Mouse (Mus musculus) embryonic fibroblast, embryonic 13.5 days (primary cell): ENCODE results near the gene Dclk3. TPM values are rescaled to one million over a fixed set of nuclear protein-coding genes. Genes with fewer than 3 reads are reported as not detected.

Experiments used
- H3K27ac ChIP-seq: 2 replicates; pipeline ENCODE4 v1.5.1; 2012; ENCODE audit warnings: low read length, control low read depth, inconsistent platforms; ENCODE audit not compliant: insufficient read depth
- H3K4me1 ChIP-seq: 2 replicates; pipeline ENCODE4 v1.6.1; 2011; ENCODE audit warnings: low read length; ENCODE audit not compliant: control insufficient read depth, insufficient read depth
- H3K4me3 ChIP-seq: 2 replicates; pipeline ENCODE4 v1.5.1; 2011; ENCODE audit warnings: mild to moderate bottlenecking, control low read depth, low read length; ENCODE audit not compliant: insufficient read depth
- CTCF ChIP-seq: IDR thresholded peaks from 2 replicates; pipeline ENCODE4 v1.5.1; 2011; ENCODE audit warnings: mild to moderate bottlenecking, control low read depth, low read length, moderate library complexity, borderline replicate concordance; ENCODE audit not compliant: insufficient read depth
- POLR2A ChIP-seq: IDR thresholded peaks from 2 replicates; pipeline ENCODE4 v1.6.1; 2011; ENCODE audit warnings: low read depth, mild to moderate bottlenecking, control low read depth, low read length, moderate library complexity
- polyA plus RNA-seq: library from polyadenylated mRNA; stranded (reverse); fragments of >200 nt; gene quantifications from 2 replicates; pipeline ENCODE4 v1.2.4, GENCODE M21; 2011; ENCODE audit warnings: low read depth; ENCODE audit not compliant: missing spikeins, insufficient read length

The Dclk3 gene
- polyA plus RNA-seq, 1 experiment, result not detected

DNA sequence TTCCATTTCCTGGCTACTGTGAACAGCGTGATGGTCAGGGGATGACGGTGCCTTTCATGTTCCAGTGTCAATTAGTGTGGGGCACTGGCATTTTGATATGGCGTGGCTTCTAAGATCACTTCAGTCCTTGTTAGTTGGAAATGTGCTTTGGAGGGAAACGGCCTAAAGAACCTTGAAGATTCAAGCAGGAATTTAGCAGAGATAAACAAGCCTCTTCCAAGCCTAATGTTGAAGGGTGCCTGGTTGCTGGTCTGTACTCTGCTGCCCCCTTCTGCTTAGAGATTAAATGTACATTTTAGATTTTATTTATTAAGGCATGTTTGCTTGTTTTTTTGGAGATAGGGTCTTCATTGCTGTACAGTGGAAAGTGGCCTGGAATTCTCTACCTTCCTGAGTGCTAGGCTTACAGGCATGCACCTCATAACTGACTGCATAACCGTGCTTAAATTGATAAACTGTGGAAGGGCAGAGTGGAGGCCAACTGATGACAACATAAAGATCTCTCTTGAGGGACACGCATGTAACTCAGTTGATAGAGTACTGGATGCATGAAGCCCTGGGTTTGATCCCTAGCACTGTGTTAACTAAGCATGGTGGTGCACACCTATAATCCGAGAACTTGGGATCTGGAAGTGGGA lies 40.1 kb downstream of the Dclk3 start:
- Histone ChIP-seq H3K27ac (no peak overlapping the region), H3K4me3 (no peak overlapping the region), H3K4me1 (no peaks in the 10 kb centered on the region)
- no peak; the same call in 1 of the 2 replicates for TF ChIP-seq CTCF
- TF ChIP-seq POLR2A, result no peak

DNA sequence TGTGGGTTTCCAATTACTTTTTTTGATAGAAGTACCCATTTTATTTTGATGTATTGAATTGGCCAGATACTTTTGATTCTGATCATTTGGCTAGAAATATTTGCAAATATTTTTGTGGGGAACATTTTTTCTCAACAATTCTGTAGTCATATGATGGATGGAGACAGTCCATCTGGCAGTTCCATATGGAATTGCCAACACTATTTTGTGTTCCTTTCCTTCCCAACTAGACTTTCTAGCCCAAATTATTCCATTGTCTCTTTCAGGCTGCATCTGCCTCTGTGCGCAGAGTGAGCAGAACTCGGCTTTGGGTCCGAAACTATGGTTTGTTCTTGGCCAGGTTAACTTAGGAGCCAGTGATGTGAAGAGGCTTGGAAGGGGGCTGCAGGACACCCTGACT lies 42.1 kb downstream of the Dclk3 start:
- Histone ChIP-seq H3K27ac (no peak overlapping the region), H3K4me1 (no peaks in the 10 kb centered on the region), H3K4me3 (no peak overlapping the region)
- TF ChIP-seq CTCF (no peak), POLR2A (no peak)

DNA sequence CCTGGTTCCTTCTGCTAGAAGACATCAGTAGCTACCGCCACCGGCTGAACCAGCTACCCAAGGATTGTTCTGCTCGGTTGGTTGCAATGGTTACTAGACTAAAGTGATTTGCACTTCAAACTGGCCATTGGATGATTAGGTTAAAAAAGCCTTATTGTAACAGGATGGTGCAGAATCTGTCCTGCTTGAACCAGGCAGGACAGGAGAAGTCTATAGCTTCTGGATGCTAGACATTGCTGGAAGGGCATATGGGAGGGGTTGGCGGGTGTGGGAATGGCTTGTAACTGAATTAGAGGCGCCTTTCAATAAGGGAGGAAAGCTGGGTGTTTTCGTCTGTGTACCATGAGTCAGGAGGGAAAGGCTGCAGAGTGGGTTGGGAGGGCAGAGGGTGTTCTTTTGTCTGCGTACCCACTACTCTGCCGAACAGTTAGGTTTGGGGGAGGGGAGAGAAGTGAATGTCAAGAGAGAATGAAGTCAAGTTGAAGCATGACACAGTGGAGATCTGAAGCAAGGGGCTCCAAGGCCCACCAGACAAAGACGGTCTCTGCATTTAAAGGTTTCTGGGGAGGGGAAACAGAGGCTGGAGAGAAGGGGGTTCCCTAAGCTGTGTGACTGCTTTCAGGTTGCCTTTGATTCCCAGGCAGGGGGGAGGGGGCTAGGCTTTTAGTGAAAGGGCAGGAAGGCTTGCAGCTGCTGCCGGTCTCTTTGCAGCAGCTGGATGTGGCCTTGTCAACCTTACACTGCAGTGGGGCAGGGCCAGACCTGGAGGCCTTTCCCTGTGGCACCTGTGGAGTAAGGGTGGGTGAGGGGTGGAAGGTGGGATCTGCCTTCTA lies 48.0 kb downstream of the Dclk3 start:
- TF ChIP-seq POLR2A (no peak), CTCF (no peak)
- Histone ChIP-seq H3K4me1 (no peaks in the 10 kb centered on the region), H3K27ac (no peak overlapping the region), H3K4me3 (no peak overlapping the region)

DNA sequence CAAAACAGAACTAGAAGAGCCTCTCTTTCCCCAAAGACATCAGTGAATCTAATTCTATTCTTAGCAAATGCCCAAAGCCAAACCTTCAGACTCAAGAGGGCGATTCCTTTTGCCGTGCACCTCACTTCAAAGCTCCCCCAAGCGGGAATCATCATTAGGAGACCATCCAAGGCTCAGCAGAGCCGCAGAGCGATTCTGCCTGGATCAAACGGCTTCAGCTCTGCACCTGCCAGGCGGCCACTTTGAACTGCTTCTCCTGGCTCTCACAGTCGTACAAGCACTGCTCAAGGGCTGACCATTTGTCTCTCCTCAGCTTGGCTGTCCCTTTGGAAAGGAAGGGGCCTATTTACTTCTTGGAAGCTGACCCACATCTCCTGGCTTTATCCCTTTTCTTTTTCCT lies 51.7 kb downstream of the Dclk3 start:
- TF ChIP-seq POLR2A, result no peak
- no peak for TF ChIP-seq CTCF
- Histone ChIP-seq H3K4me1 (no peaks in the 10 kb centered on the region), H3K27ac (no peak overlapping the region), H3K4me3 (no peak overlapping the region)

DNA sequence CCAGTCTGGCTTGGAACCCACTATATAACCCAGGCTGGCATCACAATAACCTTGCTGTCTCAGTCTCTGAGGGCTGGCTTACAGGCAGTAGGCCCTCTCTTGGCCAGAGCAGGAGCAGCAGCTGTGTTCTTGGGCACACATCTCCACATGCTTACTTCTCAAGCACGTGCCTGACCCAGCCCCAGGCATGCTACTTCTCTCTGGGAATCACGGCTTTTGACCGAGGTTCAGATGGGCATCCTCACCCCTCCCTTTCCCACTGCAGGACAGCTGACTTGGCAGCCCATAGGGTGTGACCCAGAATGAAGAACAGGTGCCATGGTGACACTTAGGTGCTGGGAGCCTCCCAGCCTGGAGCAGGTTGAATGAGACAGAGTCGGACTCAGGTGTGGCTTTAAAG lies 52.4 kb downstream of the Dclk3 start:
- Histone ChIP-seq H3K27ac (no peak overlapping the region), H3K4me3 (no peak overlapping the region), H3K4me1 (no peaks in the 10 kb centered on the region)
- no peak for TF ChIP-seq POLR2A
- TF ChIP-seq CTCF, result no peak

DNA sequence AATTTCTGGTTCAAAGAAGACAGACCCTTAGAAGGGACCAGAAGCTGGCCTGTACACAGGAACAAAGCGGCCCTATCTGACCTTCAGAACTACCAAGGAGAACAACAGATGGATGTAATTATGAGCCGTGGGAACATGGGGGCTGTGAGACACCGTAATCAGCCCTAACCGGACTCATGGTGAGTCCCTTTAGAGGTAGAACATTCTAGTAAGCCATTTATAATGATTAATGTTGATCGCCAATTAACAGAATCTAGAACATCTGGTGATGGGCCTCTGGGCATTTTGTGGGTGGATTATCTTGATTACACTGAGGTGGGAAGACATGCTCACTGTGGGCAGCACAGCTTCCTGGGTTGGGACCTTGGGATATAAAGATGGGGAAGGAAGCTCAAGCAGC lies 54.6 kb downstream of the Dclk3 start:
- TF ChIP-seq CTCF (no peak), POLR2A (no peak)
- H3K4me1 ChIP-seq, result no peaks in the 10 kb centered on the region
- H3K4me3 ChIP-seq, result no peak overlapping the region
- H3K27ac ChIP-seq, result no peak overlapping the region

DNA sequence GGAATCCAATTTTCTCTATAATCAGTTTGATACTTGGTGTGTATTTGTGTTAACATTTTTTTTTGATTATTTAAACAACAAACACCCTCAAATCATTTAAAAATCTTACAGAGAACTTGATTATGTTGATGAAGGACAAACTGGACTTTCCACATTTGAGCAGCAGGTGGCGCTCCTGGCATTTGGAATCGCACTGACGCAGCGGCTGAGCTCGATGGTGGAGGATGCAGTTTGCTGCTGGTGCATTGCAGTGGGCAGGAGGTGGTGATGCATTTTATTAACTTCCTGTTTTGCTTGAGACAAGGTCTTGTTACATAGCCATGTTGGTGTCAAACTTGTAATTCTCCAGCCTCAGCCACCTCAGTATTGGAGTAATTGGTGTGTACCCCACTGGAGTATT lies 56.7 kb downstream of the Dclk3 start:
- Histone ChIP-seq H3K27ac (no peak overlapping the region), H3K4me1 (no peaks in the 10 kb centered on the region), H3K4me3 (no peak overlapping the region)
- TF ChIP-seq POLR2A, result no peak
- TF ChIP-seq CTCF, result peak; percentile 98

DNA sequence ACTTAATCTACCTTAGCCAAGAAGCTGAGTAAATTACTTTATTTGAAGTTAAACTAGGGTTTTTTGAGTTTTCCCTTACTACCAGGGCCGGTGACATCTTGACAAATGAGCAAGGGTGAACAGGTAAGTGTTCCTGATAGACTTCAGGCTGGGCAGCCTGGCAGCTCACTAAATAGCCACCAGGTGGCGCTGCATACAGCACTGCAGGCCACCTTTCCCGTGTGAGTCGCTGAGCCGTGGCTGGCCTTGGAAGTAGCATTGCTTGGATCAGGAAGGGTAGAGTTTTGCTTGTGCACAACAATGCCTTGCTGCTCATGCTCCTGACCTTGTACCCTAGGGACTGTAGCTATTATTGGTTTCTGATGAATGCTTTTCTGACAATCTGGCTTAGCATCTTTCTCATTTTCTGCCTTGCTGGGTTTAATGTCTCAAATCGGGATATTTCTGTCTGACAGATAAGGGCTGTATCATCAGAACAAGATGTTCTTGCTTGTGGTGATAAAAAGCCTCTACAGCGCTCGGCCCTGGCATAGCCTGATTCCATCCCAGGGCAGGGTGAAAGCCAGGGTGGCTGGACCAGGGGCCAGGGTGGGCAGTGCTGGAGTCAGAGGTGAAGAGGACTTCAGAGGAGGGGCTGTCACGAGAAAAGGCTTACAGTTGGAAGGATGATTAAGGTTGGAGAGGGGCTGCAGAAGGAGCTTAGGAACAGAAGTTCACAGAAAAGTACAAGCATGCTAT lies 58.4 kb downstream of the Dclk3 start:
- no peaks in the 10 kb centered on the region for H3K4me1 ChIP-seq
- no peak overlapping the region for H3K4me3 ChIP-seq
- TF ChIP-seq POLR2A (no peak), CTCF (peak; percentile 99)
- no peak overlapping the region for H3K27ac ChIP-seq

DNA sequence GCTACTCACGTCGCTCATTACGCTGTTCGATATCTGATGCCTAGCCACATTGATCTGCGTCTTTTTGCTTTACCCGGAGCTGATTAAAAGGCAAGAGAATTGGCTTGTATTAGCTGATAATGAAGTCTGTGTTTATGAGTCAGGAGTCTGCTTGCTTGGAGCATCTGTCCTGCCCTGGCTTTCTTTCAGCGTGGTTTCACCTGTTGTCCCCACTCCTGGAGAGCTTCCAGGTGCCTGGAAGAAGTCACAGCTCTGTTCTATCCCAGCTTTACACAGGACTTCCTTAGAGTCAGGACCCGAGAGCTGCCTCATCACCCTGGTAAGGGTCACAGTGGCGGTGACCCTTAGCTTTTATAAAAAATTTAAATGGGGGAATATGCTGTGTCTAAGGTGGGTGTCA lies 61.3 kb downstream of the Dclk3 start:
- no peak overlapping the region for H3K27ac ChIP-seq
- no peak for TF ChIP-seq CTCF
- no peak overlapping the region for H3K4me3 ChIP-seq
- no peaks in the 10 kb centered on the region for H3K4me1 ChIP-seq

DNA sequence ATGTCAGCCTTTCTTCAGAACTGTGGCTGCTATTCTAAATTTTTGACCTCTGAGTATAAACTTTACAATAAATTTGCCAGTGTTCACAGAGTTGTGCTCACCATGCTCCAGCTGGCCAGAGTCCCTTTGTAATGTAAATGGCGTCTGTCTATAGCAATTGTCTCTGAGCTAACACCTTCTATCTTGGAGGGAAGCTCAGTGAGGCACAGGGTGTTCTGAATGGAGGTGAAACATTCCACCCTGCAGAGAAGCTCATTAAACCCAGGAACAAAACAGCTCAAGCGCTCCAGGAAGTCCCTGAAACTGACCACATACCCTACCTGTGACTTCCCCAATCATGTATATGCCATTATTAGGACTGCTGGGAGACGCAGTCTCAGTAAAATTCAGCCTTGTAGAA lies 67.2 kb downstream of the Dclk3 start:
- no peaks in the 10 kb centered on the region for H3K4me1 ChIP-seq
- no peak overlapping the region for H3K4me3 ChIP-seq
- H3K27ac ChIP-seq, result no peak overlapping the region
- TF ChIP-seq CTCF, result no peak
- TF ChIP-seq POLR2A, result no peak
